Mouse (Mus musculus) natural killer cell, adult 2 months (primary cell): ENCODE measurements around the gene Gm10073.
"Not testable (repeated sequence)": the region's sequence is repeated elsewhere in the genome, so short reads cannot be mapped to it uniquely, and the experiment has no call there.

Experiments used
- DNase-seq, 2 experiments: peaks; one replicate each; pipeline ENCODE4 v3.0.0; 2022; ENCODE audit warnings: low spot score in 2 of 2

The Gm10073 gene

DNA sequence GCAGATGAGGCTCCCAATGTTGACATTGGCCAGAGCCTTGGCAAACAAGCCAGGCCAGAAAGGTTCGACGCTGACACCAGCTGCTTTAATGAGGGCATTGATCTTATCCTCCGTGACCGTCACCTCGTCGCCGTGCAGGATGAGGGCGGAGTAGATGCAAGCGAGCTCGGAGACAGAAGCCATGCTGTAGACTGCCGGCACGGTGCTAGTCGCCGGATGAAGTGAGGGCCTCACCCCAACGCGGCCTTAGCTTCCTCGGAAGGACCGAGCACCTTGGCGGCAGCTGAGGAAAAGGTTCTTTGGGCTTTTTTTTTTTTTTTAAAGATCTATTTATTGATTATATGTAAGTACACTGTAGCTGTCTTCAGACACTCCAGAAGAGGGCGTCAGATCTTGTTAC lies at the start of gene Gm10073:
Gene Gm10073 (minus strand): TSS at position 294 of the 400 bp plus-strand sequence.
- not testable (repeated sequence) for DNase-seq

DNA sequence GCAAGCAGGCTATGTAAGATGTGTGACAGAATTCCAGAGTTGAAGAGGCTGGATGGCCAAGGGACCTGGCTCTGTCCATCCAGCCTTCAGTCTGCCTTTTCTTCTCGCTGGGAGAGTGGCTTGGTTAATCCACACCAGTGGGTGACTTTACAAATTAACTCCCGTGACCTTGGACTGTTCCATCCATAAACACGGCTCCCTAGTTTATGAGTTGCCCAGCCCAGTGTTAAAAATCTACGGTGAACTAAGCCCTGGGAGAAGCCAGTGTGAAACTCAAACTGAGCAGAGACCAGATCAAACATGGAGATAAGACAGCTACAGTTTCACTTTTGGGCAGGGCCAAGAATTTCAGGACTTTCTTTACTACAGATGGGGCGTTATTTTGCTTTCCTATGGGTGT lies 49.8 kb upstream of the Gm10073 start:
- no peak for DNase-seq

DNA sequence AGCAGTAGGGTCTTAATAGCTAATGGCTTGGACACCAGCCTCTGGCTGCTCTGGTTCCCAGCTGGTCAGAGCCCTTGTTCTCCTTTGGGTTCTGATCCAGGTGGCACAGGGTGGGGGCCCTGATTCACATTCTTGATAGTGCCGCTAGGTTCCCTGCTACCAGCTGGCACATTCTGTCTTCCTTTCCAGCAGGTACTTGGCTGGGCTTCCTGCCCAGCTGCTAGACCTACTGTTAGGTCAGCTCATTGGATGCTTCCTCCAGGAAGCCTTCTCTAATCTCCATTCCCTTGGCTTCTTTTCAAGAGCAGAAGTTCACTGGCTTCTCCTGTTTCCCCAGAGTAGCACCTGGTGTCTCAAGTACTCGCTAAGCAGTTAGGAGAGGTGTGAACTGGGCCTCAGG lies 47.2 kb upstream of the Gm10073 start:
- DNase-seq = no peak

DNA sequence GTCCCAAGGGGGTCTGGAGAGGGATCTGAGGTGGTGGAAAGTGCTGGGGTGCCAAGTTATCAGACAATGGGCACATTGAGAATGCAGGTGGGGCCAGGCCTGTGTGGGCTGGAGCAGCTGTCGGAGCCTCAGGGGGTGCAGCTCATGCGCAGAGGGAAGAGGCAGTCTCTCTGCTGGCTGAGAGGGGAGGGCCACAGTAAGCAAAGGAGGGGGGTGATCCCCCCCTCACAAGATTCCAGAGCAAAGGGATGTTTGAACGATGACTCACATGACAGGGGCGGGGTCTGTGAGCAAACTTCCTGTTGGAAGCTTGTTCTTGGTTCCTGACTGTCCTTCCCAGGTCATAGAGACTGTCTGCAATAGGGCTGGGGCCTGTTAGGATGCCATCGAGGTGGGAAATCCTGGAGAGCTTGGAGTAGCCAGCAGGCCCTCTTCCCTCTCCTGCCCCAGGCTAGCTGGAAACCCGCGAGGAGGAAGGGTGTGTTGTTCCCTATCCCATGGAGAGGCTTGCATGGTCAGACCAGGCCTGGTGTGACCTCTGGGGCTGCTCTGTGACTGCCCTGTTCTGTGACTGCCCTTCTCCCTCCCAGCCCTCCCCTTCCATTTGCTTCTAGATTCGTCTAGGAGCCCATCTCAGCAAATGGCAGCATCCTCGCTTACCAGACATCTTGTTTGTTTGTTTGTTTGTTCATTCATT lies 46.4 kb upstream of the Gm10073 start:
- DNase-seq = no peak

DNA sequence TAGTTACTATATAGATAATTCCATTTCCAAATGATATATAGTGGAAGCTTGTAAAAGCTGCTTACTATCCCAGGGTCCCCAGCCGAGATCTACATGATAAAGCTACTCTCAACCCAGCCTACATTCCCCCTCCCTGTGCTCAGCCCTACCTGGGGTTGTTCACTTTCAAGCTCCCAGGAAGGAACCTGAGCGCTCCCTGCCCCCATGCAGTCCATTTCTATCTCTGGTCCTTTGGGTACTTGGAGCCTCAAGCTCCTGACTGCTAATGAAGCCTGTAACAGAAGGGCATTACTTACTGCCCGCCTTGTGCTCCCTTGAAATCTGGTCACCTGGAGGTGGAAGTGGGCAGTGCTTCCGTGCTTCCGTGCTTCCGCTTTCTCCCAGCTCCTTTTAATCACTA lies 45.1 kb upstream of the Gm10073 start:
- DNase-seq = no peak

DNA sequence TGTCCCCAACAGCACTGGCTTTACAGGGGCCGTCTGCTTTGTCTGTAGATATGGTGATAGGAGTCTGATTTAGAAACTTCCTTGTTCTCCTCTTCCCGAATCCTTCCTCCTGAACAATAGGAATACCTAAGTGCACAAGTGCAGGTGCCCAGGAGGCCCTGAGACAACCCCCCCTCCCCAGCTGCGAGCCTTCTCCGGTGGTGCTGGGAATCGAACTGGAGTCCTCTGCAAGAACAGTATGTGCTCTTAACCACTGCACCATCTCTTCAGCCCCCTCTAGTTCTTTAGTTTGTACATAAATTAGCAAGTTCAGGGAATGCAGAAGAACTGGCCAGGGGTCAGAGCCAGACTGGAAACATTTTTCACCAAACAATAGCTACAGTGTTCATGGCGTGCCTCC lies 44.6 kb upstream of the Gm10073 start:
- no peak for DNase-seq

DNA sequence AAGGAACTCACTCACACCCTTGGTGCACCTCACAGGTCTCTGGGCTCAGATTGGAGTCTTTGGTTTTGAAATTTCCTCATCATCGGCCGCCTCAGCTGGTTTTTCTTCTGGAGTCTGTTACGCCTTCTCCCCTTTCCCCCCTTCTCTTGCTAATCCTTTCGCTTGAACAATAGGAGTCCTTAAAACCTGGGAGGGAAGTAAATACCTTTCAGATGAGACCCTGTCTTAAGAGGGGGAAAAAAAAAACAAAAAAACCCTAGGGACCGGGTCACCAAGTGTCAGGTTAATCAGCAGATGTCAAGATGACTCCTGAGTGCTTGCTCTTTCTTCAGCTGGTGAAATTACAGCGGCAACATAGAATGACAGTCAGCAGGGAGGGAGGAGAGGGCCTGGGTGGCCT lies 43.9 kb upstream of the Gm10073 start:
- no peak for DNase-seq

DNA sequence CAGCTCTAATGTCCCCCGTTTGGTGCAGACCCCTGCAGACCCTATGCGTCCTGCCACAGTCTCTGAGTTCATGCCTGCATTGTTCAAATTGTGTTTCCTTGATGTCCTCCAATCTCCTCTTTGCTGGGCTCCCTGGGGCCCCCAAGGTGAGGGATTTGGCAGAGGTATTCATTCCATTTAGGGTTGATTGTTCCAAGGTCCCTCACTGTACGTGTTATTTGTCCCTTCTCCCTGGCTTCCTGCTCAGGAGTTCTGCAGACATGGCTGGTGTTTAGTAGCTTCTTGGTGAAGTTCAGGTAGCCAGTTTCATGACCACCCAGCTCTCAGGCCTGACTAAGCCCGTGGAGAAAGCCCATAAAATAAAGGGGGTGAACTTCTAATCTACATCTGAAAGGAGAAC lies 43.4 kb upstream of the Gm10073 start:
- DNase-seq = no peak

DNA sequence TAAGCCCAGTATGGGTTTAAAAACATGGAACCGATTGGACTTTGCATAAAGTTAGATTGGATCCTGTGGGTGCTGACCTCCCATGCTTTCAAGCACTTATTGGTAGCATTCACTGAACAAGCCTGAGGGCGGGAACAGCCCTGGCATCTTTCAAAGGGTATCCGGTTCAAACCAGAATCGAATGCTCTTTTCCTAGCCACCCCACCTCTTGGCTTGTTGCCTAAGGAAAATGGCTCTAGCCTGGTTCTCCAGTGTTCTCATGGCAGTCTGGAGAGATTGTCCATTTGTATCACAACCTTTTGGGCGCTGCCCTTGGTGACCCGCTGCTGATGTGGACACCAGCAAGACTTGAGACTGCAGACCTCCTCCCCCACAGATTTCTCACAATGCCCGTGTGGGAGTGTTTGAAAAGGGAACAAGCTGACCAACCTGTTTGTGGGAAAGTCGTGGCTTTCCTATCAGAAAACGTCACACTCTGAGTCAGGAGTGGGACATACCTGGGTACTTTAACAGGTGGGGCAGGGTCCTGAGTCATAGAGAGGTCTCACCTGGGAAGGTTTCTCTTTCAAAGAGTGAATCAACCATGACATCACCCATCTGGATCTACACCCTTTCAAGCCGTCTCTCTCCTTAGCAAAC lies 42.5 kb upstream of the Gm10073 start:
- no peak for DNase-seq

DNA sequence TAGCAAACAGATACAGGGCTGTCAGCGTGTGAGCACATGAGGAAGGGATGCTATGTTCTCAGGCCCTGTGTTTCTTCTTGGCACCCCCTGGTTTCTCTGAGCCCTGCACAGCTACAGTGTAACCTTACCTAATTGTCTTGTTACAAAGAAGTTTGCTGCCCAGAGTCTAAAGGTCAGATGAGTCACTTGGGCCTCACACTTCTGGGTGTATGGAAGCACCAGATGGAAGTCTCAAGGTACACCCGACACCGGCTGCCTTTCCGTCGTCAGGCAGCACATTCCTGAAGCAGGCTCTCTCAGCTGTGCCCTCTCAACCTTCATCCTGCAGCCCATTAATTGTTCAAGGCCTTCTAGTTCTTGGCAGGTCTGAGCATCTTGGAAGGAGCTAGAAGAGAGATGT lies 41.4 kb upstream of the Gm10073 start:
- DNase-seq = no peak

DNA sequence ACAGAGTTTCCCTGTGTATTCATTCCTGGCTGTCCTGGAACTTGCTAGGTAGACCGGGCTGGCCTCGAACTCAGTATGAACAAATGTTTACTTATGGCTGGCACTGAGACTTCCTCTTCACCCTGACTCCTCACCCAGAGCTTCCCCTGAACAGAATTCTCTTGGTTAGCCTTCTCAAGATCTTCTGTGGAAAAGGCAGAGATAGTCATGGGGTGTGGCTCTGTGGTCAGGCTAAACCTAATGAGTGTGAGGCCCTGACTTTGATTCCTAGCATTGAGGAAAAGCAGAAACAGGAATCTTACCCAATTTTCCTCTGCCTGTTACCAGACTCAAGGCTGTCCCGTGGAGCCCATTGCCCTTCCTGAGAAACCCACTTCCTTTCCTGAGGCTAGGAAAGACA lies 38.8 kb upstream of the Gm10073 start:
- no peak for DNase-seq

DNA sequence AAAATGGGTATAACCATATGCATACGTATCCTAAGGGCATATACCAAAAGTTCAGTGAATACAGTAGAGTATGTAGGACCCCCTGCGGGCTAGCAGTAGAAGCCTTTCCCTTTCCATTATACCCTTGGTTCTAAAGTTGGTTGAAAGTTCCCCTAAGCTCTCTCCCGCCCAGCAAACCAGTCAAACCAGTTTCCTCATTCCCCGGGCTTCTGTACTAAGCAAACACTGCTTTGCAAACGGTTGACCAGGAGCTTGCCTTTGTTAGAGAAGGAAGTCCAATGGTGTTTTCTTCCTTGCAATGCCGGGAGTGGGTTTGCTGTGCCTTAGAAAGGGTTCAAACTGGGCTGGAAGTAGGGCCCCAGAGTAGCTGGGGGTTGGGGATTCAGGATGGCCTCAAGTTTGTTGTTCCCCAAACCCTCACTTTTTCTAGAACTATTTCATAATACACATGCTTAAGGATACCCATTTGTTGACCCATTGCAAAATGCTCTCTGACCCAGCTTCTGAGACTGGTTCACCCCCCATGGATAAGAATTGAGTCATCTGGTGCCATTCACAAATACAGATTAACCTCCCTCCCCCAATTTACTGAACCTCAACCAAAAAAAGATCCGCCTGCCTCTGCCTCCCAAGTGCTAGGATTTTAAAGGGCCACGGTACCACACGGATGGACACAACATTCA lies 37.8 kb upstream of the Gm10073 start:
- no peak for DNase-seq

DNA sequence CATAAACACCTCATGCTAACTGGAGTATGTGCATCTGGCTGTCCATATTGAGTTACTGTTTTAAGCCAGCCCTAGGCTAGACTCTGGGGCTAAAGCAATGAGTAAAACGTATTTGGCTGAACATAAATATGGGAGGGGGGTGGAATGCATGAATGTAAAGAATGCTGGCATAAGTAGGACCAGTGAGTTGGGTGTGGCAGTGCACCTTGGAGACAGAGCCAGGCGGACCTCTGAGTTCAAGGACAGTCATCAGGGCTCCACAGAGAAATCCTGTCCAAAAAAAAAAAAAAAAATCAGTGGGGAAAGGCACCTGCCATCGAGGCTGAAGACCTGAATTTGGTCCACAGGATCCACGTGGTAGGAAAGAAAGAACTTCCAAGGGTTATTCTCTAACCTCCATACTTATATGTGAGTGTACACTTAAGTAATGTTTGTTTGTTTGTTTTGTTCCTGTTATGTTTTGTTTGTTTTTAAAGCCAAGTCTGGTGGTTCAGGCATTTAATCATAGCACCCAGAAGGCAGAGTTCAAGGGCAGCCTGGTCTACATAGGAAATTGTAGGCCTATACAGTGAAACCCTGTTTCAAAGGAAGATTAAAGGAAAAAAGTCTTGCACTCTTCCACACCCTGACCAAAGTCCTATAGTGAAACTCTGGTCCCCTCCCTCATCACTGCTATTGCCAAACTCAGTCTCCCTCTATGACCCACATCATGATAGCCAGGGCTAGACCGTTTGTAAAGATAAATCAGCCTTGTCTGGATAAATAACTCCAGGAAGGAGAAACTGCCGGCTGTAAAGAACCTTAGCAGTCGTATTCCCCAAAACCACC lies 36.0 kb upstream of the Gm10073 start:
- DNase-seq = no peak

DNA sequence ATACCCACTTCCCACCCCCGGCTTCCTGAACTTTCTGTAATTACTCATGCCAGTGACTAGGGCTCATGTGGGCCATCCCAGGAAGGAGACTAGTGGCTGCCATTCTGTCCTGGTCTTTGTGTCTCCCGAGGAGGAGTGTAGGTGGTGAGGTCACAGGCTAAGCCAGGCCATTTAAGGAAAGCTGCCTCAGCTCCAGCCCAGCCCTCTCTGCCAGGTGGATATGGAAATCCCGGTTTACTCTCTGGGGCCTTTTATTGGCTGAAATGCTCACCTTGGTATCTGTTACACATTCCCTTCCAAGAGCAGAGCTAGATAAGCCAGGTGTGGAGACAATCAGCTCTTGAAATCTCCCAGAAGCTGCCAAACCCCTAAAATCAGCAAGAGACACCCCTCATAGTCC lies 35.2 kb upstream of the Gm10073 start:
- DNase-seq = no peak

DNA sequence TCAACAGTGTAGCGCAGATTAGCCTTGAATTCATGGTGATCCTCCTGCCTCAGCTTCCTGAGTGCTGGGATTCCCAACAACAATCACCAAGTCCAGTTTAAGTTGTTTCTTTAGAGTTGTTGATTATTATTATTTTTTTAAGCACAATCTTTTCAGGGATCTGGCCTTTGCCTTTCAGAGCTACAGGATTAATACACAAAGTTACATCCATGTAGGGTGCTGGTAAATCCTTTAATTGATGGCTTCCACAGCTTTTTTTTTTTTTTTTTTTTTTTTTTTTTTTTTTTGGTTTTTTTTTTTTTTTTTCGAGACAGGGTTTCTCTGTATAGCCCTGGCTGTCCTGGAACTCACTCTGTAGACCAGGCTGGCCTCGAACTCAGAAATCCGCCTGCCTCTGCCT lies 34.5 kb upstream of the Gm10073 start:
- DNase-seq = not testable (repeated sequence)

DNA sequence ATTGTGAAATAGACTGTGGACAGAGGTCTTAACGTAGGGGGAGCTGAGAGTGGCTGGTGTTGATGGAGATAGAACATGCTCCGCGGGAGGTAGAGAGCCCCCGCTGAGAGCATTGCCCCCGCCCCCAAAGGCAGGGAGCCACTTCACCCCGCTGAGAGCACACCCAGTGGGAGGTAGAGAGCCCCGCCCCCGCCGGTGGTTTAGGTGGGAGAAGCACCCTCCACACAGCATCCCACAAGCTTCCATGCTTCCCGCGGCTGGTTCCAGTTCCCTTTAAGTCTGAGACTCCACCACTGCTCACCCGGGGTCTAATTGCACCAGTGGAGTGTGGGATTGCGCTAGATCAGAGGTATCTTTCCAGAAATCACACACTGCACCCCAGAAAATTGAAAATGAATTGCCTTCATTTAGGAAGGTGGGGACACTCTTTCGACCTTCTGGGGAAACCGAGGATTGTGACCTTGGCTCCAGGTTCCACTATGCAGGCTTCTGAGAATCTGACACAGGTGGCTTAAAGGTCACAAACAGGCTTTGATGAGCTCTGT lies 33.4 kb upstream of the Gm10073 start:
- DNase-seq = no peak

DNA sequence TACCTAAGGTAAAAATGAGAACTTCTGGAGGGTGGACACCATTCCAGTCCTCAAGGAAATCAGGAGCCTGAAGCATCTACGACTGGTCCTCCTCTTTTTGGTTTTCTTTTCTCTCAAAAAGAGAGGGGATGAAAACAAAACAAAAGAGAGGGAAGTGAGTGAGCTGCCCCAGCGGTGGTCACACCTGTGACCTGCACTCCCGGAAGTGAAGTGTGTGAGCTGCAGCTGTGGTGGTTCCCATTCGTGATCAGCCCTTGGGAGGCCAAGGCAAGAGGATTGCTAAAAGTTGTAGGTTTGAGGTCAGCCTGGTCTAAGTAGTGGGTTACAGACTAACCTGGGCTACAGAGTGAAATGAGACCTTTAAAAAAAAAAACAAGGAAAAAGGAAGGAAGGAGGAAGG lies 32.9 kb upstream of the Gm10073 start:
- DNase-seq = no peak

DNA sequence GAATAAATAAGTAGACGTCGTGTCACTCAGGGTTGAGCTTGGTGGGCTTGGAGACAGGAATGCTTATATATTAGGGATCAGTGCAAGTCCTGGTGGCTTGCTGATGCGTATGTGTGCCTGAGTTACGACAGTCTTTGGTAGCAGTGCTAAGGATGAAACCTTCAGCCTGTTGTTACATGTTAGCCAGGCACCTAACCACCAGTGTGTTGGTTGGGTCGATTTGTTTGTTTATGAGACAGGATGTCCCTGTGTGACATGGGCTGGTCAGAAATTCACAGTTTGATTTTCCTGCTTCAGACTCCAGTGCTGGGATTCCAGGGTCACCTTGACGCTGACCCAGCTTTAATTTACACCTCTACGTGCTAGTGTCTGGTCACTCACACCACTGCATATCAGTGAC lies 32.4 kb upstream of the Gm10073 start:
- DNase-seq = no peak

DNA sequence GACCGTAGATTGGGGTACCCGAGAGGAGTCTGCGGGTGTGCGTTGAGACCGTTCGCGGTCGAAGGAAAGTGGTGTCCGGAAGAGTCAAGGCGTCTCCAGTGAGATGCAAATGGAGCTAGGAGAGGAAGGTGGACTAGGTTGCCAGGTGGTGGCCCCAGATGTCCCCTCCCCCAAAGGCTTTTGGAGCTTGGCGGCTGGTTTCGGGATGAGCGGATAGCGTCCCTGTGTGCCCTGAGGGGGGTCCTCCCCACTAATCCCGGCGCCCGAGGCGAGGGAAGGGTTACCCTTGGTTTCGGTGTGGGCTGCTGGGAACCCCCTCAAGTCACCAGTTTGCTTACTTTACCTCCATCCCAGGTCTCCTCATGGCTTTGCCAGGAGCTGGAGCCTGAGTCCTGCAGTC lies 30.7 kb upstream of the Gm10073 start:
- no peak for DNase-seq

DNA sequence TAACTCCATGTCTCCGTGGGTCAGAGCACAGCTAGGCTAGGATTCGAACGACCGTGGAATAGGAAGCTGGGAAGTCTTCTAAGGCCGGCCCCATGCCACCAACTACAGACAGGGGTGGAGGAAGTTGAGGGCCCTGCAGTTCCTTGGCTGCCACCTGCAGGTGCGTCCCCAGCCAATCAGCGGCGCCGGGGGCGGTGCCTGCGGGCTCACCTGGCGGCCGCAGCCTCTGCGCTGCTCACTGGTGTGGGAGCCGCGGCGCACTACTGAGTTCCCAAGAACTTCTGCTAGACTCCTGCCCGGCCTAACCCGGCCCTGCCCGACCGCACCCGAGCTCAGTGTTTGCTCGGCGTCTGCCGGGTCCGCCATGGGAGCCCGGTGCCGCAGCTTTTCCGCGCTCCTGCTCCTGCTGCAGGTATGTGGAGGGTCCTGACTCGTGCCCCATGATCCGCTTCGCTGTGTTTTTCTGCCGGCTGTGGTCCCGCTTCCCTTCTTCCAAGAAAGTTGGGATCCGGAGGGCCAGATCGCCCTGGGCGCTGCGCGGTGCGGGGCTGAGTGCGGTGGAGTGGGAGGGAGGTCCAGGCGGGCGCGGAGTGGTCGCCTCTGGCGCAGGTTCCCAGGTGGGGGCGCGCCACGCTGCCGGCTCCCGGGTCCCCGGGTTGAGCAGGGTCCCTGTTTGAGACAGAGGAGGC lies 30.0 kb upstream of the Gm10073 start, which contains the start of gene Cdh1:
Gene Cdh1 (plus strand): TSS at position 221 of the 689 bp plus-strand sequence.
- DNase-seq = peak in 1 of 2 experiments; percentile 15

DNA sequence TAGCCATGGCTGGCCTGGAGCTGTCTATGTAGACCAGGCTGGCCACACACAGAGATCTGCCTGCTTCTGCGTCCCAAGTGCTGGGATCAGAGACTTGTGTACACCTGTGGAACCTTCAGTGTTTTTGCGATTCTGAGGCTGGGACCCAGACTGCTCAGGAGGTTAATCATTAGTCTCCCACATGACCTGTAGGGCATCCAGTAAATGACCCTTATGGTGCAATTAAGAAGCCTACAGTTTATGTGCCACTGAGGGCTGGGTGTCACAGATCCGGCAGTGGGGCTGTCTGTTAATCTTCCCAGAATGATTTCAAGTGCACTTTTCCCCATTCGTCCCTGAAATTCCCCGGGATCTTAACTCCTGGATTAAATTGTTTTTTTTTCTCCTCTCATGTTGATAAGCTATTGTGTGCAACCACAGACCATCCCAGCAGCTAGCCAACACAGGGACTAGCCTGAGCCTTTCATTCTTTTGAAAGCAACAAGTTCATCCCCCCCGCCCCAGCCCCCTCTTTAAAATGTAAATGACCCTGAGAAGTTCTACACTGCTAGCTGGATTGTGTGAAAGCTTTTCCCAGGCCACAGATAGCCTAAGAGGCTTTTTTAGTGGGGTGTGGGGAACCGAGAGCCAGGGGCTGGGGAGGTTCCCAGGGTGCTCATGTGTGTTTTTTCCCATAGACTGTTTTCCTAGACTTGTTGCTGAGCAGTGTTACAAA lies 26.2 kb upstream of the Gm10073 start:
- DNase-seq = no peak
